Mouse (Mus musculus): ENCODE measurements at regions not wholly inside any gene's neighbourhood (a gene's known extent, or its start where the extent isn't known, plus 50 kb on each side); places are given as distances from the start of the nearest gene placed in this dataset.
"Not testable (repeated sequence)": the region's sequence is repeated elsewhere in the genome, so short reads cannot be mapped to it uniquely, and the experiment has no call there.

DNA sequence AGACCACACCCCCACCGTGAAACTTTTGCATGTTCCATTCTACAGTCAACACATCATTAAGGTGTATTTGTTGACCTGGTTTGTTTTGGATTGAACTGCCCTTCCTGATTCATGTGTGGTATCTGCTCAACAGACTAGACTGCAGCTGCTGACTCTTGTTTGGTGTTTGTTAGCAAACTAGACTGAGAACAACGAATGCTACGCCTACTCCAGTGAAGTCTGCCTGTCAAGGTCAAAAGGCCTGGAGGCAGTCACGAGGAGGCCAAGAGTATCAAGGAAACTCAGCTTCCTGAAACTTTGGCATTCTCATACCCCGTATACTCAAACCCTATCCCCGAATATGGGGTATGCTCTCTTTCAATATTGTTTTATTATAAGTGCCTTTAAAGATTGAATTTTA lies 194.2 kb upstream of the Spin1 start:
- TF ChIP-seq POLR2A (IDR thresholded peaks at IDR 0.05; ENCODE audit: borderline replicate concordance, low read depth, low read length); CTCF (IDR thresholded peaks at IDR 0.05; ENCODE audit: low read depth, low read length): not testable (repeated sequence)

All from bone marrow macrophage, adult 2 months (primary cell).